Mouse (Mus musculus) neural tube, embryonic 10.5 days (tissue): Measurements from ENCODE around the gene Cdcp2.
"Not testable (repeated sequence)": the region's sequence is repeated elsewhere in the genome, so short reads cannot be mapped to it uniquely, and the experiment has no call there.

Experiments used
- DNase-seq: peaks from one replicate; pipeline ENCODE4 v3.0.0-alpha.2; 2017; ENCODE audit warnings: low spot score; ENCODE audit errors: extremely low spot score

The Cdcp2 gene

DNA sequence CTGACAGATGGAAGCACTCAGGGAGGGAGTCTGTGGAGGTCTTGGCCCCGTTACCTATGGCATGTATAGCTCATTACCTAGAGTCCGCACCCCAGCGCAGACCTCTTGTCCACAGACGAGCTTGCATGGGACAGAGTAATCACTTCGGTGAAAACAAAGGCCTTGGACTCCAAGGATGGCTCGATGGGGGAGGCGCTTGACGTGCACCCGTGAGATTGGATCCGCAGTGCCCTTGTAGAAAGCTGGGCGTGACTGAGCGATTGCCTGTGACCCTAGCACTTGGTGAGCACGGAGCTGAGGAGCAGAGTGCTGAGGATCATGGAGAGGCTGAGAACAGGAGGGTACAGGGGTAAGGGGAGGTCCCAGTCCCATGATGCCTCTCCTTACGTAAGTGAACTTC lies 5.0 kb upstream of the Cdcp2 start:
- DNase-seq: no peak

DNA sequence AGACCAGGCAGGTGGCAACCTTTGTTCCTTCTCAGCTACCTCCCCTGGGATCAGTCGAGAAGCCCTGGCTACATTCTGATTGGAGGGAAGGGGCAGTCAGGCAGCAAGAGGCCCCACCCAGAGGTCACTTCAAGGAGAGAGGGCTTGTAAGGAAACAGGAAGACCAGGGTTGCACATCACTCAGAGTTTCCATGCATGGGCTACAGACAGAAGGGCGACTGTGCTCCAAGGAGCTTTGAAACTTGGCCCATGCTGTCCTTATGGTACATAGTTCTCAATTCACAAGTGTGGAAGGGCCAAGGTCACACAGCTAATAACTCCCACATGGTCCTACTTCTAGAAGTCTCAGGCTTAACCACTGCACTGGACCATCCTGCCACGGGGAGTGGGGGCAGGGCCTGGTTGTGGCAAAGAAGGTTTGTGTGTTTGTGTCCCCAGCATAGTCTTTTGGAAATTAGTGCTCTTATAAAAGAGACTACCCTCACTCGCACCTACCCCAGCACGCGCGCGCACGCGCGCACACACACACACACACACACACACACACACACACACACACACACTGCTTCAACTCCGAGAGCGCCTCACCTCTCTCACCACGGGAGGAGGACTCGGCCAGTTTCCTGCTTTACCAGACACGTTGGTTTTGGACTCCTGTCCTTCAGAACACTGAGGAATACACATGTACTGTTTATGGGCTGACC lies 2.1 kb upstream of the Cdcp2 start:
- peak; percentile 33 for DNase-seq

DNA sequence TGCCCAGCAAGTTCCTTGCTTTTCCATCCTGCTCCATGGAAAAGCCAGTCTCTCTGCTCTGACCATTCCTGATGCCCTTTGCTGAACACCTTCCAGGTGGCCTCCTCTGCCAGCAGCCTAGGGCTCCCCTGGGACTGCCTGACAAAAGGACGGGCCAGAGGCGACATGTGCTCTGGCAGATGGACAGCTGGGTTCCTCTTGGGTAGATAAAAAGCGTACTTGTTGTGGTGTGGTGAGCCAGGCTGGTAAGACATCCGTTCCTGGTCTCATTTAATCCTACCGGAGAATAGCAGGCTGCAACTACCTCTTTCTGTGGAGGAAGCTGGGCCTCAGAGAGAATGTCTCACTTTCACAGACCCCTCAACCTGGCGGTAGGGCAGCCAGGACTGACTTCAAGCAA lies 648 bp upstream of the Cdcp2 start:
- no peak for DNase-seq

DNA sequence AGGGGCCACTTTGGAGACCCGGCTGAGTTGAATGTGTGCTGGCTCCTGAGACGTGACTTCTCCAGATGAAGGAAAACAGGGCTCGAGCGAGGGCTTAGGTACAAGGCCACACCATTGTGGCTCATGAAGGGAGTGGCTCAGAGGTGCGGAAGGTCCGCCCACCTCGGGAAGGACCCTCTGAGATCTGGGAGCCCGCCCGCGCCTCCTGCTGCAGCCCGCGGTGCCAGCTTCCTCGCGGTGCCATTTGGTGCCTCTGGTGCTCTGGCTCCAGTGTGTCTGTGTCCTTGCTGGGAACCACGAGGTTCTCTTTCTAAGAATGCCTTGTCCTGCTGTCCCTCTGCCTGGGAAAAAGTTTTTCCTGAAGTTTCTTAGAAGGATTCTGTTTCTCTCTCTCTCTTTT lies 1.2 kb downstream of the Cdcp2 start:
- no peak for DNase-seq

DNA sequence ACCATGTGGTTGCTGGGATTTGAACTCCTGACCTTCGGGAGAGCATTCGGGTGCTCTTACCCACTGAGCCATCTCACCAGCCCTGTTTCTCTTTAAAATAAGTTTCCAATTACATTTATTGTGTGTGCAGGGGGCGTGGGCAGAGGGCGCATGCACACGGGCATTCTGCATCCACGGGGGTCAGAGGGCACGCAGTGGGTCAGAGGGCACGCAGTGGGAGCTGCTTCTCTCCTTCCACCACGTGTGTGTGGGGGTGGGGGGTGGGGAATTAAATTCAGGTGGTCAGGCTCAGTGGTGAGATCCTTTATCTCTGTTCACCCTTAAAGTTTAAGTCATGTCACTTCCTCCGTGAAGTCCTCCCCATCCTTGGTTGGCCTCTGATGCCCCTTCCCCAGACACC lies 1.7 kb downstream of the Cdcp2 start:
- no peak for DNase-seq

DNA sequence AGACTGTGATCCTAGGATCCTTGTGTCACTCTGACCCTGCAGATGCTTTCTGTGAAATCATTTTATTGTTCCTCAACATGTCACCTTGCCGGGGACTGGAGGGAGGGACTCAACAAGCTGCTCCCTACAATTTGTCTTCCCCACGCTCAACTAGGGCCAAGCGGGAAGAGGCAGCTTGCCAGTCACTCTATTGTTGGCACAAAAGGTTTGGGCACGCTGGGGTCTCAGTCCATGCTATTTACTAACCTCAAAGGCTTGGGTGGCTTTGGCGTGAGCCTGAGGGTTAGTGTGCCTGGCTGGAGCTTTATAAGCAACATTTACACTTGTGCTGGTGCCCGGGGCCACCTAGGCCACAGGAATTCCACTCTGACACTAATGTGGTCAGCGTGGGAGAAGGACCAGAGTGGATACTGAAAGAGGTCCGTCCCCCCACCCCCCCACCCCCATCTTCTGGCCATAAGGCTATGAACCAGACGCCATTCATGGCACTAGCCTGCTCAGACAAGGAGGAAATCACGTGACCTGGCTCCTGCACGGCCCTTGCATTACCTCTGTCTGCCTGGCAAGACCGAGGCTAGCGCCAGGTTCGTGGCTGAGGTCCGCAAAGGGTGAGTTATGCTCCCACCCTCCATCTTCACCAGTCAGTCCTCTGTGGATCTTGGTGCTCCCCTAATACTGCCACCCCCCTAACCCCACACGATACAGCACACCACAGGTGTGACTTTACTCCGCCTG lies 2.3 kb downstream of the Cdcp2 start:
- DNase-seq: no peak

DNA sequence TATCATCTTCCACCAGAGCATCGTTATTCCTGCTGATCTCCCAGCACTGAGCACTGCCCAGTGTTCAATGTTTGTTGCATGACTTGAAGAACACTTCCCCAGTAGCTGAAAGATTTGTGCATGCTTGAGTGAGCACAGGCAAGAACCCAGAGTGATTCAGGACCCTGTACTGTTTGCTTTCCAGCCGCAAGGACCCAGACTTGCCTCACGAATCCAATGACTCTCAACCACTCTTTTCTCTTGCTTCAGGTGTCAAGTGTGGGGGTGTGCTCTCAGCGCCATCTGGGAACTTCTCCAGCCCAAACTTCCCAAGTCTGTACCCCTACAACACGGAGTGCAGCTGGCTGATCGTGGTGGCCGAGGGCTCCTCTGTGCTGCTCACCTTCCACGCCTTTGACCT lies 5.5 kb downstream of the Cdcp2 start:
- no peak for DNase-seq

DNA sequence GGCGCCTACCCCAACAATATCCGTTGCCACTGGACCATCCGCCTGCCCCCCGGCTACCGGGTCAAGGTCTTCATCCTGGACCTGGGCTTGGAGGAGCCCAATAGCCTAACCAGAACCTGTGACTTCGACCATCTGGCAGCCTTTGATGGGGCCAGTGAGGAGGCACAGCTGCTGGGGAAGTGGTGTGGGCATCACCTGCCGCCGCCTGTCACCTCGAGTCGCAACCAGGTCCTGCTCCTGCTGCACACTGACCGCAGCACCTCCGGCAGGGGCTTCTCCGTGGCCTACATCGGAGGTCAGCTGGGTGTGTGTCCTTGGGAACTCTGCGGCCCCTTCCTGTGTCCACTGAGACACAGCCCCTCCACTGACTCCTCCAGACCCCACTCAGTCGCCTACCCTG lies 10.1 kb downstream of the Cdcp2 start:
- DNase-seq: no peak

DNA sequence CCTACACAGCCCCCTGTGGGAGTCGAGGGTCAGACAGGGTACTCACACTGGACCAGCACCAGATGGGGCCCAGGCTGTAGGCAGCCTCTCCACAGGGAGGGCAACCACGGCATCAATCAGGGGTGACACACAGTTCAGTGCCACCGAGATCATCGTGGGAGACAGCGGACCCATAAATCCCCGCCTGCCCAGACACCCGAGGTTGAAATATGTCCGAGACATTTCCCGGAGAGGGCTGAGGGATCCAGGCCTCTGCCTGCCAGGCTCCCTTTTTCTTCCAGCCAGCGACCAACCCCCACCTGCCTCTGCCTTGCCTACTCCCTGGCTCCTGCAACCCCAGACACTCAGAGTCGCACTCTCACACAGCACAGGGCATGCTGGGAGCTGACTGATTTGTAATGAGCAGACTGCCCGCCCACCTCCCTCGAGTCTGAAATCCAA lies 11.6 kb downstream of the Cdcp2 start:
- DNase-seq: peak; percentile 66

DNA sequence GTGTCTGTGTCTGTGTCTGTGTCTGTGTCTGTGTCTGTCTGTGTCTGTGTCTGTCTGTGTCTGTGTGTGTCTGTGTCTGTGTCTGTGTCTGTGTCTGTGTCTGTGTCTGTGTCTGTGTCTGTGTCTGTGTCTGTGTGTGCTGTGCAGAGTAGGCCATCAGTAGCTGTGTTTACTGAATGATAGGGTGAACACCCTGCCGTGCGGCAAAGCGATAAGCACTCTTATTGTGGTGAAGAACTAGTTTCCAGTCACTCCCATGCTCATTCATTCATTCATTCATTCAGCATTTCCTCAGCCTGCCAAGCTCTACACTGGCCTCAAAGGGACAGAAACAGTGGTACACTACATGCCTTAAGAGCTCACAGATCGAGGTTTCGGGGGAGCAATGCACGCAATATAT lies 12.5 kb downstream of the Cdcp2 start:
- not testable (repeated sequence) for DNase-seq

DNA sequence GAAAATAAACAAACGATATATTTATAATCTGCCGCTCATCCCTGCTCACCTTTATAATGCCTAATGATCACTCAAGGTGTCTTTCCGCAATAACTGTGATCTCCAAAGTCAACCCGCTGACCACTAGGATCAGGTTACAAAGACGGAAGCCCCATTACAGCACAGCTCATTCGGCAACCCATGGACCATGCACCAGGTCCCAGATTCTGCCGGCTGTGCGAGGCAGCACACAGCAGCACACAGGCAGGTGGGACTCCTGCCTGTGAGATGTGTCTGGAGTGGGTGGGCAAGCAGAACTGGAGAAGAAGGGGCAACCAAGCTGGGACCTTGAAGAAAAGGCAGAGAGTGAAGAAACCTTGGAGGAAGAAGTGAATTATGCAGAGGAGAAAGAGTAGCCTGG lies 17.6 kb downstream of the Cdcp2 start:
- DNase-seq: no peak

DNA sequence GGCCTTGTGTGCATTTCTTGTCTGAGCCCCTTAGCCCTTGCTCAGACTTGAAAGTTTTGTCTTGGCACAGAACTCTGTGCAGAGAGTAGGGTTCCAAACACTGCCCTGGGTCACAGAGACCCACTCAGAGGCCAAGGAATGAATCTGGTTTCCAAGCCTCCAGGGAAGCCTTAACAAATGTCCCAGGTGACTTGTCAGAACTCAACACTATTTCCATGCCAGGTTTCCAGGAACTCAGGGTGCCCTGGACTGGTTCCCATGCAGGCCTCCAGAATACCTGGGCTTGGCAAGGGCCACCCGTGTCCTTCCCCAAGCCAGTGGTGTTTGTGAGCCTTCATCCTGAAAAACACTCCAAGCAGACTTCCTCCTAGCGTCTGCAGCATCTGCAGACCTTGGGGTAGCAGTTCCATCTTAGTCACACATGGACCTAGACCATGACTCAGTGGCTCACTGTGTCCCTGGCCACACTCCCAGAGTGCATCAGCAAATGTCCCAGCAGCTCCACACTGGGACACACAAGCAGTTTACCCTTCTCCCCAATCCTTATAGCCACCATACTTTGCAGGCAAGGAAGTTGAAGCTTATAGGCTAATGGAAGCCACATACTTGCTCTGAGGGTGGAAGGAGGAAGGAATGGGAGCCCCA lies 21.2 kb downstream of the Cdcp2 start:
- no peak for DNase-seq

DNA sequence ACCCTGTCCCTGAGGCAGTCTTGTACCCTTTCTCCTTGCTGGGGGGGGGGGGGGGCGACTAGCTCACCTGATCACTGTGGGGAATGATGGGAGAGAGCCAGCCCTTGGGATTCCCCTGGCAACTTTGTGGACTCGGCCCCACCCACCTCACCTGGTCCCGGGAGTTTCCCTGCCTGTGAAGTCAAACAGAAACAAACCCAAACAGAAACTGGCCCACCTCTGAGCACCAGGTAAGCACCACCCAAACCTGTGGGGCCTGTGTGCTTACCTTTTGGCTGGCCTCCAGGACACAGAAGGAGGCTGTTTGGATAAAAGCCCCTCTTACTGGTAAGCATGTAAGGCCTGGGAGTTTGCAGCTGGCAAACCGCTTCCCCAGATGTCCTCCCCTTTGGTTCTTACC lies 22.4 kb downstream of the Cdcp2 start:
- DNase-seq: no peak

DNA sequence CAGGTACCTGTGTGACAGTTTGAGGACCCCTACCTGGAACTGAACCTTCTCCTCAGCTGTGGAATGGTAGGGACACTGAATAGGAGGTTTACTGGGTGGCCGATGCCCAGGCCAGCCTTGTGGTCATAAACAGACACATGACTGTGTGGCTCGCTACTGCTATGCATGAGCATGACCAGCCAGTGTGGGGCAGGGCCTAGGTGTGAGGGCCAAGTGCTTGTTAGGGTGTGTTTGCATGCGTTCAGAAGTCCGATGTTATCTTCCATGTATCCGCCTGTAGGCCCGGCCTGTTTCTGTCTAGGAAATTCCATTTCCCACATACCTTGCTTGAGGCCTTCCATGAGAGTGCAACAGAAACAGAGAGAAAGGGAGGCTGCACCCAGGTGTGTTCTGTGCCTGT lies 24.0 kb downstream of the Cdcp2 start:
- DNase-seq: no peak

DNA sequence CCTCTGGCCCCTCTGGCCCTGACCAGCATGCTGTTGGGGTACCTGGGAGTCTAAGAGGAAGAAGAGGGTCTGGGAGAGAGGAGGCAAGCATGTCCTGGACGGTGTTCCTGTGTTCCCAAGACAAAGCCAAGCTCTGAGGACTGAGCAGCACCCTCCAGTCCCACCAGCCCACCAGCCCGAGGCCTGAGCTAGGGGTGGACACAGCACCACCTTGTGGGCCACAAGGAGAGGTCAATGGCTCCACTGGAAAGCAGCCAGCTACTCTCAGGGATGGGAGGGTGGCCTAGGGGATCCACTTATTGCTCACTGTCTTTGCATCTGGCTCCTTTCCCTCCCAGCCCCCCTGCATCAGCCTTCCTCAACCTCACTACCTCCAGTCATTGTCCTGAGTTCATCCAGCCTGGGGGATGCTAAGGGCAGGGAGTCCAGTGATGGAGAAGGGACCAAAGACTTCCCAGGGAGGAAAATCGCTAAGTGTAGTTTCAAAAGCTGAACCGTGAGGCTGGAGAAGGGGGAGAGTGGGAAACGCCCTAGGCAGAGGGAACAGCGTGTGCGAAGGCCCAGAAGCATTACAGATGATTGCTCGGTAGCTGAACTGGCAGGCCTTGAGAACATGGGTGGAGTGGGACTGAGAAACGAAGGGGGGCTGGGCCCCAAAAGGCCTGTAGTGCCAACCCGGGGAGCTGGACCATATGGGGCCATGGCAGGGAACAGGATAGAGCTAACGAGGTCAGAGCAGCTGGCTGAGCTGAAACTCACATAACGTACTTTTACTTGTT lies 24.7 kb downstream of the Cdcp2 start:
- peak; percentile 73 for DNase-seq

DNA sequence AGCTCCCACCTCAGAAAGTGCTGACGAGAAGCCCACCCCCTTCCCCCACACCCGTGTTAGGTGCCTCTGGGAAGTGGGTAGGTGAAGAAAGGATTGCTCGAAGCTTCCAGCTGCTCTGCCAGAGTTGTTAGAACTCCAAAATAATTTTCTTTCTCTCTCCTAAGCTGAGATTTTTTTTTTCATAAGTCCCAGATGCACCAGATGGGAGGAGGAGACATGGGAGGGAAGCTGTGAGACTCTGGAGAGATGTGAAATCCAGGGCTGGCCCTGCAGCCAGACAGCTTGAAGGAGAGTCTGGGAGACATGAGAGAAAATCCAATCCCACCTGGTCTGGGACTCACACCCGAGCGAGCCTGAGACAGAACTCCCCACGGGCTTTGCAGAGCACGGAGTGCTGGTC lies 27.7 kb downstream of the Cdcp2 start:
- no peak for DNase-seq

DNA sequence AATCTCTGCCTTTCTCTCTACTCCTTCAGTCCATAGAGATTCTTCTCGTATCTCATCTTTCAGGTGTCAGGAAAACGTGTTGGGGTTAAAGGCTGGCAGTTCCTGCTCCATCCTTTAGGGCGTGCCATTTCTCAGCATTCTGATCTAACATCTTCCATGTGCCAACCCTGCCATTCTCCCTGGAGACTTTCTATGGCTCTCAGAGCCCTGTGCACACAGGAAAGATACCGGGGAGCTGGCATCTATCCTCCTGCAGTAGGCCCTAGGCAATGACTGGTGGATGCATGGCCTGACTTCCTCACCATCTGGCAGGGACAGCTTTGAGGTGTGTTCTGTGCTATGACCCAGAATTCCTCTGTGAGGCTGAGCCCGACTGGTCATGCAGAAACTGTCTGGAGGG lies 28.4 kb downstream of the Cdcp2 start:
- no peak for DNase-seq

DNA sequence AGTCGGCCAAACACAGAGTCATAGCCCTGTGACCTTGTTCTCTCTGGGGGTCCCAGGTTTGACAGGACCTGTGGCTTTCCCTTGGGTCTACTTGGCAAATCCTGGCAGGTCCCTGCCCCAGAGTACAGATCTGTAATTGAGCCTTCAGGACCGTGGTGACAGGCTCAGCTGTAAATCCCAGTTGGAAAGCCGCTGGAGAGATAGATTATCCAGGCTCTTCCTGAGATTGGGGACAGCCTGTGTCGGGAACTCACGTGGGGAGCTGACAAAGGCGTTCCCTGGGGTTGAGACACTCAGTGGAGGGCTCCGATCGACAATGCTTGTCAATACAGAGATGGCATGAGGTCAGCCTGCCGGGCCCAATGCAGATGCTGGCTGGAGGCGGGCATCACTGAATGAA lies 29.7 kb downstream of the Cdcp2 start:
- DNase-seq: no peak

DNA sequence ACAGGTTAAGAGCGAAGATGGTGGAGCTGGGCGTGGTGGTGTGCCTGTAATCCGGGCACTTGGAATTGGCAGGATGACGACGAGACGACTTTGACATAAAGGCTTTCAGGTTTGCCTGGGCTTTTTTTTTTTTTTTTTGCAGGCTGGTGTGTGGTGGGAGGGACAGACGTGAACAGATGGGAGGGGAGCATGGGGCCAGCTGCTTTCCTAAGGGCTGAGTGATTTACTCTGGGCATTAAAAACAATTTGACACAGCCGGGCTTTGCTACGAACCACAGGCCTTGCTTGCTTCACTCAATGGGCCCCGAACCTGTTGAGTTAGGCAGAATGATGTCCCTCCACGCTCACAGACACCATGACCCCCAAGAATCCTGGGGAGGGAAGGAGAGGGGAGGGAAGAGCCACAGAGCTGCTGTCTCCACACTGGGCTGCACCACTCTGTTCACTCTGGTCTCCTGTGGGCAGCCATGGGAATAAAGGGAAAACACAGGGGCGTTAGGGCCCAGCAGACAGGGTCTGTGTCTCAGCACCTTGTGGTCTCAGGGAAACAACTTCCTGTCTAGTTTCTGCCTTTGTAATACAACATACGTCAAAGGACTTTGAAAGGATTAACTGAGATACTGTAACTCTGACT lies 30.3 kb downstream of the Cdcp2 start:
- no peak for DNase-seq

DNA sequence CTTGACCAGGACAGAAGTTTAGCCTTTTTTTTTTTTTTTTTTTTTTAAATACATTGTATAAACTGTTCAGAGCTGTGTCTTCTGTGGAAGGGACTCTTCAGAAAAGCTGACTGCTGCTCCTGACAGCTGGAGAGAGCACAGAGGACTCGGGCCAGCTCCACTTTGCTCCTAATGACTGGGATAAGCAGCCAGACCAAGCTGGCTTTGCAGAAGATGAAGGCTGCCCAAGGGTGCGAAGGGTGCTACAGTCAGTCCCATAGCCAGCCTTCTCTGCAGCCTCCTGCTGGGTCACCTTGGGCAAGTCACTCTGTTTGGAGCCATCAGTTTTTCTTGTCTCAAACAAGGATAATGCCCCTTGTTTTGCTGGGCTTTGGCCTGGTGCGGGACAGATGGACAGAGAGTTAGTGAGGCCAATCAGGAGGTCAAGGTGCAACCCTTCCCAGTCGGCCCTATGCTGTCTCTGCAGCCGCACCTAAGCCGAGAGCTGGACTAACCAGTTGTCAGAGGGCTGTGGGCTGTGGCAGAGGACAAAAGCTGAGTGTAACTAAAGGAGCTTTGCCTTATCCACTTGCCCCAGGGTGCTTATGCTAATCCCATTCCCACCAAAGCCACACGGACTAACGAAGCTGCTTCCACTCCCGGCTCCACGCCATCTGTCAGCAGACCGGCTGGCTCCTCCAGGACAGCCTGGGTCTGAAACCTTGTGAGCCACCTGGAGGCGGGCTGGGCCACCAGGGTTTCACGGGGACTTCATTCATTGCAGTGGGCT lies 31.4 kb downstream of the Cdcp2 start:
- peak; percentile 50 for DNase-seq

DNA sequence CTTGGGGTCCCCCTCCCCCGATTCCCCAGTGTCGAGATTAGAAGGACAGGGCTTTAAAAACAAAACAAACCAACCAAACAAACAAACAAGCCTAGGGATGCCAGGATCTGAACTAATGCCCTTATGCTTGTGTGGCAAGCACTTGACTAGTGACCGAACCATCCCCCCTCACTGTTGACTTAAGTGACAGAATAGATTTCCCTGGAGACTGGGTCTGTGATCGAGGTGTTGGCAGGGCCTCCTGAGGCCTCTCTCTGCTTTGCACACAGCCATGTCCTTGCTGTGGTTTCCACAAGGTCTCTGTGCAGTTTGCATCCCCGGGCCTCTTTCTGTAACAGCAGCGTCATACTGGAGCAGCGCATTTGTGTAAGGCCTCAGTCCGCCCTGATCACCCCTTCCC lies 32.7 kb downstream of the Cdcp2 start:
- no peak for DNase-seq
